Mouse (Mus musculus) layer of hippocampus, adult 8-10 months (tissue): ENCODE data around the gene Chrm2. TPM values are rescaled to one million over a fixed set of nuclear protein-coding genes. Genes with fewer than 3 reads are reported as not detected.

Experiments
- DNase-seq, 2 experiments: peaks; one replicate each; pipeline ENCODE4 v3.0.0; 2022; ENCODE audit warnings: low spot score in 2 of 2
- total RNA-seq, 4 experiments: library from RNA; stranded (reverse); gene quantifications; 2 replicates each; pipeline ENCODE4 v1.2.4; 2022

The Chrm2 gene
- total RNA-seq: 1 to 10 TPM; 4.0 to 5.5 (median 4.9) TPM

- peak; percentile 6 to 21 for DNase-seq
Measured at GRCm38 (mm10) chr6:36387612-36388400, at the start of gene Chrm2. Gene Chrm2 (plus strand): TSS chr6:36388084.

GRCm38 (mm10) chr6:36373983-36374382 lies 13.9 kb upstream of the Chrm2 start:
- no peak for DNase-seq

GRCm38 (mm10) chr6:36377936-36378335 lies 9.9 kb upstream of the Chrm2 start:
- DNase-seq: no peak

GRCm38 (mm10) chr6:36384102-36384501 lies 3.8 kb upstream of the Chrm2 start:
- no peak for DNase-seq

GRCm38 (mm10) chr6:36388401-36389259 lies 746 bp downstream of the Chrm2 start:
- DNase-seq: no peak

GRCm38 (mm10) chr6:36389260-36389965 lies 1.5 kb downstream of the Chrm2 start:
- no peak for DNase-seq

GRCm38 (mm10) chr6:36393705-36394104 lies 5.8 kb downstream of the Chrm2 start:
- DNase-seq: no peak

GRCm38 (mm10) chr6:36405139-36405538 lies 17.3 kb downstream of the Chrm2 start:
- no peak for DNase-seq

GRCm38 (mm10) chr6:36409016-36409415 lies 21.1 kb downstream of the Chrm2 start:
- DNase-seq: no peak

- DNase-seq: no peak
Measured at GRCm38 (mm10) chr6:36410057-36410456, 22.2 kb downstream of the Chrm2 start.

GRCm38 (mm10) chr6:36419716-36420115 lies 31.8 kb downstream of the Chrm2 start:
- DNase-seq: no peak

- DNase-seq: peak in 1 of 2 experiments; percentile 2
Measured at GRCm38 (mm10) chr6:36437964-36438363, 50.1 kb downstream of the Chrm2 start.

- no peak for DNase-seq
Measured at GRCm38 (mm10) chr6:36439218-36439617, 51.3 kb downstream of the Chrm2 start.

GRCm38 (mm10) chr6:36451480-36451879 lies 63.6 kb downstream of the Chrm2 start:
- no peak for DNase-seq

GRCm38 (mm10) chr6:36455071-36455470 lies 67.2 kb downstream of the Chrm2 start:
- DNase-seq: no peak

- DNase-seq: no peak
Measured at GRCm38 (mm10) chr6:36457015-36457414, 69.1 kb downstream of the Chrm2 start.

GRCm38 (mm10) chr6:36464008-36464407 lies 76.1 kb downstream of the Chrm2 start:
- no peak for DNase-seq

- no peak for DNase-seq
Measured at GRCm38 (mm10) chr6:36484132-36484665, 96.3 kb downstream of the Chrm2 start.

GRCm38 (mm10) chr6:36507008-36507663 lies 119.3 kb downstream of the Chrm2 start:
- no peak for DNase-seq

- DNase-seq: no peak
Measured at GRCm38 (mm10) chr6:36507946-36508345, 120.1 kb downstream of the Chrm2 start.

- DNase-seq: no peak
Measured at GRCm38 (mm10) chr6:36508469-36508868, 120.6 kb downstream of the Chrm2 start.
